Mouse (Mus musculus): ENCODE measurements at regions not wholly inside any gene's neighbourhood (a gene's known extent, or its start where the extent isn't known, plus 50 kb on each side); places are given as distances from the start of the nearest gene placed in this dataset.

DNA sequence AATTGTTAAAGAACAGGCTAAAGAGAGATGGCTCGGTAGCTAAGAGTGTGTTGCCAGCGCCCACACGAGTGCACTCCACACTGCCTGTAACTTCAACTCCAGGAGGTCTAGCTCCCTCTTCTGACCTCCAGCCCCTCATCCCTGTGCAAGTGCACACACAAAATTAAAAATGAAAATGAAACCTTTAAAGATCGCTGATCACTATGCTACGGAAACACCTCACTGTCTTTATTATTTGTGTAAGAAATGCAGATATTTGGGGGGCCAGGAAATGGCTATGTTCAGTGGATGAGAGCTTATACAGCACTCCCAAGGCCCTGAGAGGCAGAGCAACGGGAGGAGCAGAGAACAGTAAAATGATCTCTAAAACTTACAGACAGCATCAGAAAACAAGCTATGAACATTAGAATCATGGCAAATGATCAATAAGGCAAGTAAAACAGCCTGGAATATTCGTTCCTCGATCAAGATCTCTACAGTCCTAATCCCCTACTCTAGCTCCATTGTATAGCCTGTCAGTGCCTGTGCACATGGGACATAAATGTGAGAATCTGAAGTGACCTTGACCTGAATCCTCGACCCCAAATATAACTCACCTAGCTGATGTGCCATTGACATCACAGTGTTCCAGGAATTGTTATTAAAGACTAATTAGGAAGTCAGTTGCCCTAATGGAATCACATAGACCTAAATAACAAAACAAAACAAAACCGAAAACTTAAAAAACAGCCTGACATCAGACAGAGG, 64.4 kb upstream of the S1pr1 start:
- H3K9ac ChIP-seq (replicated peaks; ENCODE audit: low read depth), result no peak overlapping the region
- no peaks in the 10 kb centered on the region for H3K9me3 ChIP-seq (ENCODE audit: low read length)
- H3K27me3 ChIP-seq (replicated peaks; ENCODE audit: insufficient read depth, low read length), result no peaks in the 10 kb centered on the region
- TF ChIP-seq CTCF (IDR thresholded peaks at IDR 0.05) (no peak), EP300 (IDR thresholded peaks at IDR 0.05) (no peak)
- H3K4me2 ChIP-seq (replicated peaks; ENCODE audit: low read depth, low read length), result no peak overlapping the region
- WGBS, result 85% methylated on average over 10 of the region's 10 CpGs
- H3K27ac ChIP-seq (ENCODE audit: low read length), result no peak overlapping the region
- no peak overlapping the region for H3K4me3 ChIP-seq (ENCODE audit: low read depth, low read length)
- H3K36me3 ChIP-seq (ENCODE audit: insufficient read depth, low read length), result no peaks in the 10 kb centered on the region
- H3K4me1 ChIP-seq (ENCODE audit: insufficient read depth, low read depth, low read length), result no peaks in the 10 kb centered on the region
- DNase-seq (ENCODE audit: low spot score) (no peak), ATAC-seq (no peak; the same call in 1 of the 2 replicates)

DNA sequence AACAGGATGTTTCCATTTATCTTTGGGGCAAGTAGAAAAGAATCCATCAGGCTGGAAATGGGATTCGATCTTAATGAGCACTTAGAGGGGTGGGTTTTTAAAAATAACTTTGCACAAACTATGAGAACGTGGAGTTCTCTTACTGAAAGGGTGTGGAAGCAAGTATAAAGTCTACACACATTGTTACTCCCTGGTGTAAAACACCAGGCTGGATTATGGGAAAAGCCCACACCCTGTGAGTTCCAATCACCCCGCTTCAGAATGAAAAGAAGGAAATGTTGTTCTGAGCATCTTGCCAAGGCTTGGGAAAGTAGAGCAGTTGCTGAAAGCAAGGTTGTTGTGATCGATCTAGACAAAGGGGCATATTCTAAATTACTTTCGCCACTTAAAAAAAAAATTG, 65.0 kb upstream of the S1pr1 start:
- no peaks in the 10 kb centered on the region for H3K9me3 ChIP-seq (ENCODE audit: low read length)
- H3K36me3 ChIP-seq (ENCODE audit: insufficient read depth, low read length), result no peaks in the 10 kb centered on the region
- no peak overlapping the region for H3K9ac ChIP-seq (replicated peaks; ENCODE audit: low read depth)
- TF ChIP-seq CTCF (IDR thresholded peaks at IDR 0.05) (no peak), EP300 (IDR thresholded peaks at IDR 0.05) (peak; percentile 67)
- no peak overlapping the region for H3K4me2 ChIP-seq (replicated peaks; ENCODE audit: low read depth, low read length)
- no peak for DNase-seq (ENCODE audit: low spot score)
- WGBS, result 67% methylated on average over 5 of the region's 5 CpGs
- no peak overlapping the region for H3K4me3 ChIP-seq (ENCODE audit: low read depth, low read length)
- ATAC-seq, result peak; percentile 16; the same call in 1 of the 2 replicates
- H3K27ac ChIP-seq (ENCODE audit: low read length), result no peak overlapping the region
- H3K27me3 ChIP-seq (replicated peaks; ENCODE audit: insufficient read depth, low read length), result no peaks in the 10 kb centered on the region
- no peaks in the 10 kb centered on the region for H3K4me1 ChIP-seq (ENCODE audit: insufficient read depth, low read depth, low read length)

DNA sequence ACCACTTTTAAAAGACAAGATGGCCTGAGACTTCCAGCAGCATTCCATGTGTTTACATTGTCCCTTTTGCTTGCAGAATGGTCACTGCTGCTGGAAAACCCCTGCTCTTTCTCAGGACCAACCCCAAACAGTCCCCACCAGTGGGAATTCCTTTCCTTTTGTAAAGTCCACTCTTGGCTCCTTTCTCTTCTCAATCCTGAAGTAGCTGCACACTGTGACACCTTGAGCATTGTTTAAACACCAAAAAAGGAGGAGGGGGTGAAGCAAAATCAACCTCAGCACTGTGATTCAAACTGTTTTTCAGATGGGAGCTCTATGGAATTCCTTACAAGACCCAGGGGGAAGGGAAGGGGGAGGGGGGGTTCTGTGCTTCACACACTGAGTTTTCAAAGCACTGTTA, 67.9 kb upstream of the S1pr1 start:
- ATAC-seq (no peak), DNase-seq (ENCODE audit: low spot score) (no peak)
- Histone ChIP-seq H3K9me3 (ENCODE audit: low read length) (no peaks in the 10 kb centered on the region), H3K36me3 (ENCODE audit: insufficient read depth, low read length) (no peaks in the 10 kb centered on the region), H3K4me1 (ENCODE audit: insufficient read depth, low read depth, low read length) (no peaks in the 10 kb centered on the region), H3K4me3 (ENCODE audit: low read depth, low read length) (no peak overlapping the region), H3K4me2 (replicated peaks; ENCODE audit: low read depth, low read length) (no peak overlapping the region), H3K9ac (replicated peaks; ENCODE audit: low read depth) (no peak overlapping the region), H3K27ac (ENCODE audit: low read length) (no peak overlapping the region), H3K27me3 (replicated peaks; ENCODE audit: insufficient read depth, low read length) (no peaks in the 10 kb centered on the region)
- TF ChIP-seq EP300 (IDR thresholded peaks at IDR 0.05), result no peak
- TF ChIP-seq CTCF (IDR thresholded peaks at IDR 0.05), result no peak

DNA sequence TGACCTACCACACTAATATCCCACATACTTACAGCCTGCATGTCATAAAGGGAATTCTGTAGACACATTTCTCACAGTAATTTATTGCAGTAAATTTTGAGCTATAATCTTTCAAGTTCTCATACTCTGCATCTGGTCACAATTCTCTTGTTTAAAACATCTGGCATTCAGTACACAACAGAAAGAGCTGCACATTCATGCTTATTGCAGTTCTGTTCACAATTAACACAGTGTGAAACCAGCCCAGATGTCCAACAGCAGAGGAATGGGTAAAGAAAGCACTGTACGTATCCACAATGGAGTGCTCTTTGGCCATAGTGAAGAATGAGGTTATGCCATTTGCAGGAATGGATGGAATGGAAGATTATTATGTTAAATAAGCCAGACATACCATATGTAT, 72.5 kb upstream of the S1pr1 start:
- TF ChIP-seq CTCF (IDR thresholded peaks at IDR 0.05) (no peak), EP300 (IDR thresholded peaks at IDR 0.05) (no peak)
- H3K9ac ChIP-seq (replicated peaks; ENCODE audit: low read depth), result no peak overlapping the region
- no peaks in the 10 kb centered on the region for H3K9me3 ChIP-seq (ENCODE audit: low read length)
- H3K27ac ChIP-seq (ENCODE audit: low read length), result no peak overlapping the region
- no peak overlapping the region for H3K4me2 ChIP-seq (replicated peaks; ENCODE audit: low read depth, low read length)
- DNase-seq (ENCODE audit: low spot score) (no peak), ATAC-seq (no peak)
- H3K4me1 ChIP-seq (ENCODE audit: insufficient read depth, low read depth, low read length), result no peaks in the 10 kb centered on the region
- H3K27me3 ChIP-seq (replicated peaks; ENCODE audit: insufficient read depth, low read length), result no peaks in the 10 kb centered on the region
- H3K4me3 ChIP-seq (ENCODE audit: low read depth, low read length), result no peak overlapping the region
- 84% methylated on average over 1 of the region's 1 CpGs for WGBS
- H3K36me3 ChIP-seq (ENCODE audit: insufficient read depth, low read length), result no peaks in the 10 kb centered on the region

DNA sequence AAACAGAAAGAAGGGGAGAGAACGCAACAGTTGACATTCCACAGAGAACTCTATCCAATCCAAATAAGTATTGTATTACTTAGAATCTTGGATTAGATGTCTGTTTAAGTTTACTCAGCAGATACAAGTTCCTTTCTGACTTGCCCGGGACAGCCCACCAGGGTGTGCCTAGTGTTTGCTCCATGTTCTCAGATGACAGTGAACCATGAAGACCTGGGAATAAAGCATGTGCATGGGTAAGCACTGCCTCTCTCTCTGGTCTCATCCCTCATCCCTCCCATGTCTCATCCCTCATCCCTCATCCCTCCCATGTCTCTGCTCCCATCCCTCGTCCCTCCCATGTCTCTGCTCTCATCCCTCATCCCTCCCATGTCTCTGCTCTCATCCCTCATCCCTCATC, 73.7 kb upstream of the S1pr1 start:
- ATAC-seq (peak; percentile 52), DNase-seq (ENCODE audit: low spot score) (no peak)
- Histone ChIP-seq H3K27ac (ENCODE audit: low read length) (no peak overlapping the region), H3K4me2 (replicated peaks; ENCODE audit: low read depth, low read length) (no peak overlapping the region), H3K9me3 (ENCODE audit: low read length) (no peaks in the 10 kb centered on the region), H3K36me3 (ENCODE audit: insufficient read depth, low read length) (no peaks in the 10 kb centered on the region), H3K9ac (replicated peaks; ENCODE audit: low read depth) (no peak overlapping the region), H3K4me1 (ENCODE audit: insufficient read depth, low read depth, low read length) (peaks cover 5% of the 10 kb centered on the region), H3K27me3 (replicated peaks; ENCODE audit: insufficient read depth, low read length) (no peaks in the 10 kb centered on the region), H3K4me3 (ENCODE audit: low read depth, low read length) (no peak overlapping the region)
- WGBS, result 49% methylated on average over 3 of the region's 3 CpGs
- TF ChIP-seq CTCF (IDR thresholded peaks at IDR 0.05), result no peak
- TF ChIP-seq EP300 (IDR thresholded peaks at IDR 0.05), result no peak

DNA sequence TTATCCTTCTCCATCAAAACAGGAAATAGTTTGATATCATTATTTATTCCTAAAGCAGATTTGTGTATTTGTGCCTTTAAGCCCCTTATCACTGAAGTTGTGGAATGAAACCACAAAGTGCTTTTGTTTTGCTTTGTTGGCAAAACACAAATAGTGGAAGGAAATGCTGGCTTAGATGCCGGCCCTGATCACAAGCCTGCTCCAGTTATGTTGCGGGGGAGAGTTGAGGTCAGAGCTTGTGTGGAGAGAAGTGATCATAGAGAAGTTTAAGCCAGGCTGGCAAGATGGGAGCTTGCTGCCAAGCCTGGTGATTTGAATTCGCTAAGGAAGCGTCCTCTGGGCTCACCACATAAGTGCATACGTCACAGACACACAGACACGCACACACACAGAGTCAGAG, 74.2 kb upstream of the S1pr1 start:
- H3K36me3 ChIP-seq (ENCODE audit: insufficient read depth, low read length), result no peaks in the 10 kb centered on the region
- no peak overlapping the region; the same call in 1 of the 2 replicates for H3K27ac ChIP-seq (ENCODE audit: low read length)
- H3K27me3 ChIP-seq (replicated peaks; ENCODE audit: insufficient read depth, low read length), result no peaks in the 10 kb centered on the region
- H3K4me3 ChIP-seq (ENCODE audit: low read depth, low read length), result no peak overlapping the region
- WGBS, result 44% methylated on average over 6 of the region's 6 CpGs
- no peaks in the 10 kb centered on the region for H3K9me3 ChIP-seq (ENCODE audit: low read length)
- peak; percentile 57 for ATAC-seq
- no peak for TF ChIP-seq CTCF (IDR thresholded peaks at IDR 0.05)
- TF ChIP-seq EP300 (IDR thresholded peaks at IDR 0.05), result peak; percentile 90
- no peak overlapping the region for H3K9ac ChIP-seq (replicated peaks; ENCODE audit: low read depth)
- peaks cover 9% of the 10 kb centered on the region for H3K4me1 ChIP-seq (ENCODE audit: insufficient read depth, low read depth, low read length)
- H3K4me2 ChIP-seq (replicated peaks; ENCODE audit: low read depth, low read length), result no peak overlapping the region
- peak; percentile 35 for DNase-seq (ENCODE audit: low spot score)
